Mouse (Mus musculus): ENCODE results near the gene Dennd1b. TPM values are rescaled to one million over a fixed set of nuclear protein-coding genes. Genes with fewer than 3 reads are reported as not detected.

Gene Dennd1b
- polyA plus RNA-seq, 1 experiment from 2014 or later = 14.7 TPM

DNA sequence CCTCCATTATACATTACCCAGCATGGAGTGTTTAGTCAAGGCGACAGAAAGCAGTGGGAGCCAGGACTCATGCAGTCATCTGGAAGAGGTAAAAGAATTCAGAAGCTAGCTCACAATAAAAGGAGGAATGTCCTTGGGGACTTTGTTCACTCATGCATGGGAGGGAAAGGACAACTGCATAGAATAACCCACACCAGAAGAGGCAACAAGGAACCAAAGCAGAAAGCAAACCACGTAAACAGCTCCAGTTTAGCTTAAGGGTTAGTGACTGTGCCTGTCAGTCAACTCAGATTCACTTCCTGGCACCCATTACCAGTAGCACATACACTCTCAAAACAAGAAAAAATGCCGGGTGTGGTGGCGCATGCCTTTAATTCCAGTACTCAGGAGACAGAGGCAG lies 6.1 kb upstream of the Dennd1b start:
- H3K36me3 ChIP-seq (ENCODE audit: control insufficient read depth, insufficient read depth, low read length) = no peaks in the 10 kb centered on the region
- WGBS = 48% methylated on average over 4 of the region's 4 CpGs
- H3K27ac ChIP-seq (ENCODE audit: low read depth, low read length) = no peak overlapping the region
- no peak for DNase-seq (ENCODE audit: low spot score)
- no peak overlapping the region for H3K9ac ChIP-seq (ENCODE audit: low read depth, low read length)
- no peaks in the 10 kb centered on the region for H3K27me3 ChIP-seq (ENCODE audit: control insufficient read depth, insufficient read depth, low read length)
- no peak overlapping the region for H3K4me3 ChIP-seq (ENCODE audit: low read depth, low read length)
- H3K4me1 ChIP-seq (replicated peaks; ENCODE audit: control insufficient read depth, insufficient read depth, low read length) = no peaks in the 10 kb centered on the region
- ATAC-seq (ENCODE audit: low FRiP score) = no peak
- no peak overlapping the region for H3K4me2 ChIP-seq (replicated peaks; ENCODE audit: low read depth, low read length)
- no peaks in the 10 kb centered on the region for H3K9me3 ChIP-seq (ENCODE audit: control insufficient read depth, low read length)

DNA sequence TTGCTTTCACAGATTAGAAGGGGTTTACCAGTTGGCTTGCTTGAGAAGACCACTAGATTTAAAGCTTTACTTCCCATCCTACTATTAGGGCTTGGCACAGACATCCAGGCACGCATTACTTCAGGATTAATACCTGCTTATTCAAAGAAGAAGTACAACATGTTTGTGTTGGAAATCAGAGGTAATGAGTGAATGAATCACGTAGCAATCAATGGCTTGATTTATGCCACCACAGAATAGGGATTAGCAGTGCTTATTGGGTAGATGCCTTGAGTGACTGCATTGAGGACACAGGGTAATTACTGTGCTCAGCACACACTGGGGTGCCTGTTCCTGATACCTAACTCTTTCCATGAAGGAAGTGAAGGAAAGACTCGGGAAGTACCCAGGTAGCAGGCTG lies 4.4 kb upstream of the Dennd1b start:
- Histone ChIP-seq H3K27ac (ENCODE audit: low read depth, low read length) (no peak overlapping the region), H3K4me3 (ENCODE audit: low read depth, low read length) (no peak overlapping the region), H3K27me3 (ENCODE audit: control insufficient read depth, insufficient read depth, low read length) (no peaks in the 10 kb centered on the region), H3K36me3 (ENCODE audit: control insufficient read depth, insufficient read depth, low read length) (no peaks in the 10 kb centered on the region), H3K9me3 (ENCODE audit: control insufficient read depth, low read length) (no peaks in the 10 kb centered on the region), H3K4me2 (replicated peaks; ENCODE audit: low read depth, low read length) (no peak overlapping the region), H3K4me1 (replicated peaks; ENCODE audit: control insufficient read depth, insufficient read depth, low read length) (no peaks in the 10 kb centered on the region), H3K9ac (ENCODE audit: low read depth, low read length) (no peak overlapping the region)
- 77% methylated on average over 3 of the region's 3 CpGs for WGBS
- no peak for DNase-seq (ENCODE audit: low spot score)
- no peak for ATAC-seq (ENCODE audit: low FRiP score)

DNA sequence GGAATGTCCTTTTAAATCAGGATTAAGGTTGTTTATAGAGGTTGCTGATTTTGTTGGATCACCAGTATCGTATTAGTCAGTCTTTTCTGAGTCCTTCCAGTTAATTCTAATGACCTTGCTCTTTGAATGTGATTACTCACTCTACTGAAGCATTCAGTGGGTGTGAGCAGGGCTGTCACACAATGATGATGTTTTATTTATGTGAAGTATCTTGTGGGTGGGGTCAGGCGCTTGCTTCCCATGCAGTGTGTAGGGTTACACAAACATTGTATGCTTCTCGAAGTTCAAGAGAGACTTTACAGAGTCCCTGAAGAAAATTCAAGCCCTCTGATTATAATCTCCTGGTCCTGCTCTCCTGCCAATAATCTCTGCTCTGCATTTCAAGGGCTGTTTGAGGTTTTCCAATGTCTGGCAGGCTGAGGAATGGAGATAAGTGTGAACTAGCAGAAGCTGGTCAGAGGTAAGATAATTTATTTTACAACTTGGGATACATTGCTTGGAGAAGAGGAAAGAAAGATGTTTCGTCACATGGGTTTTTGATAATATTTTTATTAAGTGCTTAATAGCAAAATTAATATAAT lies 3.2 kb upstream of the Dennd1b start:
- DNase-seq (ENCODE audit: low spot score) = no peak

DNA sequence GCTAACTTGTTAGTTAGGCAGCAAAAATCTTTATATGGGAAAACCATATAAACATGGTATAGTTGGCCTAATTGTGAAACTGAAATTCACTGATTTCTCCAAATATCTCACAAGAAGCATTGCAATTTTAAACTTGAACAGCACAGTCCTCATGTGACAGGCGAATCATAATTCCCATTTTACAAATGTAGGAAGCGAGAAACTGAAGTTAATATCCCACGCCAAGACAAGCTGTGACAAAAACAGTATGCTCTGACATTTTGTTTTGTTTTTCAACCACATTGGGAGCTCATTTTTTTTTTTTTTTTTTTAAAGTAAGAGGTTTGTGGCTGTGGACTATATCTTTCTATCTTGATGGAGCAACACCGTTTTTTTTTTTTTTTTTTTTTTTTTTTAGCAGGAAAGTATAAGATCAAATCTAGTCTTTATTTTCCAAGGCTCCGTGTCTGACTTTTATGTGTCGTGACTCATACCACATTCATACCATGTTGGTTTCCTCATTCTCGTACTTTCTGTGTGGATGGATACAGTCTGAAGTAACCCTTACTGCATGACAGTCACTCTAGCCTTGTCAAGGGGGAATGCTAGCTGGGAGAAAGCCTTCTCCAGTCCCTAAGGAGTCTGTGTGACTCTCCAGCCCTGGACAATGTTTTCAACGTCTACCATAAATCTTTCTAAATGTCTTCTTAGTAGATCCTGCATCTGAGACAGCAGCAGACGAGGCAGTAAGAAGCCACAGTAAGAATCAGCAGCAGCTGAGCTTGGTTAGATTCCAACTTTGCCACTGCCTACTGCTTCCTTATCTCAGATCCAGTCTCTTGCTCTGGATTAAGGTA lies 751 bp upstream of the Dennd1b start:
- Histone ChIP-seq H3K9ac (ENCODE audit: low read depth, low read length) (no peak overlapping the region), H3K4me3 (ENCODE audit: low read depth, low read length) (peak overlapping the region; percentile 84), H3K27me3 (ENCODE audit: control insufficient read depth, insufficient read depth, low read length) (no peaks in the 10 kb centered on the region), H3K9me3 (ENCODE audit: control insufficient read depth, low read length) (no peaks in the 10 kb centered on the region), H3K36me3 (ENCODE audit: control insufficient read depth, insufficient read depth, low read length) (no peaks in the 10 kb centered on the region), H3K27ac (ENCODE audit: low read depth, low read length) (no peak overlapping the region), H3K4me1 (replicated peaks; ENCODE audit: control insufficient read depth, insufficient read depth, low read length) (no peaks in the 10 kb centered on the region), H3K4me2 (replicated peaks; ENCODE audit: low read depth, low read length) (peak overlapping the region; percentile 67)
- ATAC-seq (ENCODE audit: low FRiP score) (no peak; the same call in 1 of the 2 replicates), DNase-seq (ENCODE audit: low spot score) (no peak)
- 55% methylated on average over 9 of the region's 9 CpGs for WGBS

More for the DNA sequence above, 3.2 kb upstream of the Dennd1b start:
- Histone ChIP-seq H3K36me3 (ENCODE audit: control insufficient read depth, insufficient read depth, low read length) (no peaks in the 10 kb centered on the region), H3K4me3 (ENCODE audit: low read depth, low read length) (no peak overlapping the region), H3K4me2 (replicated peaks; ENCODE audit: low read depth, low read length) (no peak overlapping the region), H3K4me1 (replicated peaks; ENCODE audit: control insufficient read depth, insufficient read depth, low read length) (no peaks in the 10 kb centered on the region), H3K9ac (ENCODE audit: low read depth, low read length) (no peak overlapping the region), H3K9me3 (ENCODE audit: control insufficient read depth, low read length) (no peaks in the 10 kb centered on the region), H3K27ac (ENCODE audit: low read depth, low read length) (no peak overlapping the region), H3K27me3 (ENCODE audit: control insufficient read depth, insufficient read depth, low read length) (no peaks in the 10 kb centered on the region)
- ATAC-seq (ENCODE audit: low FRiP score) = no peak
- WGBS = 76% methylated on average over 4 of the region's 4 CpGs

DNA sequence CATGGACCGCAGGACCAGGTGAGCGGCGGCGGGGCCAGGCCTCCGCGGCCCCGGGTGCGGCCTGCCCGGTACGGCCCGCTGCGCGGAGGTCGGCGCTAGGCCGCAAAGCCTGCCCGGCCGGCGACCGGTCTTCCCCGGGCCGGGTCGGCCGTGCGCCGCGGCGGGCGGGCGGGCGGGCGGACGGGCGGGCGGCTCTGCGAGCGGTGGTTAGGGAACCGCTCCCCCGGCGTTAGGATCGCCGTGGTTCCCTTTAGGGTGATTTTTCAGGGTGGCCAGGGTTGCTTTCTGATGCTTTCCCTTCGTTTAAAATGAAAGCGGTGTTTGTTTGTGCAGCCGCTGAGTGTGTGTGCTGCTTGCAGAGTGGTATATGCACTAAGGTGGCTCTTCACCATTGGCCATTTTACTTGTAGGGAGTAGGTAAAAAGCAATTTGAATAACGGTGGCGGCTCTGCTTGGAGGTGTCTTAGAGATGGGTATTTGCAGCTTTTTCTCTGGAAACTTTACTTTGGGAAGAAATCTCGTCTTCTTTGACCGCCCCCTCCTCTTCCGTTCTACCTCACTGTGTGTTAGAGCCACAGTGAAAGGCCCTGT lies 728 bp downstream of the Dennd1b start:
- Histone ChIP-seq H3K36me3 (ENCODE audit: control insufficient read depth, insufficient read depth, low read length) (no peaks in the 10 kb centered on the region), H3K4me1 (replicated peaks; ENCODE audit: control insufficient read depth, insufficient read depth, low read length) (no peaks in the 10 kb centered on the region), H3K27me3 (ENCODE audit: control insufficient read depth, insufficient read depth, low read length) (no peaks in the 10 kb centered on the region), H3K27ac (ENCODE audit: low read depth, low read length) (peak overlapping the region; percentile 82), H3K4me3 (ENCODE audit: low read depth, low read length) (peak overlapping the region; percentile 84), H3K4me2 (replicated peaks; ENCODE audit: low read depth, low read length) (peak overlapping the region; percentile 67), H3K9ac (ENCODE audit: low read depth, low read length) (peak overlapping the region; percentile 92), H3K9me3 (ENCODE audit: control insufficient read depth, low read length) (no peaks in the 10 kb centered on the region)
- ATAC-seq (ENCODE audit: low FRiP score) (peak; percentile 89), DNase-seq (ENCODE audit: low spot score) (peak; percentile 68)
- whole genome bisulfite sequencing = under 1% methylated on average over 30 of the region's 50 CpGs

DNA sequence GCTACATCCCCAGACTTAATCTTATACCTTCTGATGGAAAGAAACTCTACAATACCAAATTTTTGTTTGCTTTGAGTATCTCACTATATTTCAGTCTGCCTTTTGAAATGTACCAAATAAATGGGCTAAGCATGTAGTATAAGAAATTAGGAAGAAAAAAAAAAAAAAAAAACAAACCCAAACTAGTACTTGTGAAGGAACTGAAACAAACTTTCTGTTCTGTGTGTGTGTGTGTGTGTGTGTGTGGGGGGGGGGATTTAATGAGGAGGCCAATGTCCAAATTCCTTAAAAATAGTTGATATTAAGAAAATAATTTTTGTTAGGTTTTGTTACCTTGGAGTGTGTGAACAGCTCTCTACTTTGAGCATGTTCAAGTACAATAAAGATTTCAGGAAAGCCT lies 1.8 kb downstream of the Dennd1b start:
- Histone ChIP-seq H3K27me3 (ENCODE audit: control insufficient read depth, insufficient read depth, low read length) (no peaks in the 10 kb centered on the region), H3K27ac (ENCODE audit: low read depth, low read length) (no peak overlapping the region), H3K9ac (ENCODE audit: low read depth, low read length) (no peak overlapping the region), H3K4me3 (ENCODE audit: low read depth, low read length) (no peak overlapping the region), H3K36me3 (ENCODE audit: control insufficient read depth, insufficient read depth, low read length) (no peaks in the 10 kb centered on the region), H3K4me2 (replicated peaks; ENCODE audit: low read depth, low read length) (no peak overlapping the region), H3K9me3 (ENCODE audit: control insufficient read depth, low read length) (no peaks in the 10 kb centered on the region), H3K4me1 (replicated peaks; ENCODE audit: control insufficient read depth, insufficient read depth, low read length) (no peaks in the 10 kb centered on the region)
- ATAC-seq (ENCODE audit: low FRiP score) = no peak
- DNase-seq (ENCODE audit: low spot score) = no peak

DNA sequence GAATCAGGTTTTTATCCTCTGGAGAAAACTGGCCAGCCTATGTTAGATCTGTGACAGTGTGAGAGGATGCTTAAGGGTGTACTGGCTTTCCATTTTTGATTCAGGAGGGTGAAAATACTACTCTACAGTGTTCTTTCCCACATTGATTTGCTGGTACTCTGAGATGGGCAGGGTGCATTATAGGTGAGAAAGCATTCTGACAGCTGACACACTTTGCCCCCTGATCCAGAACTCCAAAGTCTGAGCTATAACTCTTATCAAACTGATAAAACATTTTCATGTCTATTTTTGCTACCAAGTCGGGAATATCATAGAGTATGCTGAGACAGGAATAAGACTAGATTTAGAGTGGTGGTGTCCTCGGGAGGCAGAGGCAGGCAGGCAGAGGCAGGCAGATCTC lies 2.3 kb downstream of the Dennd1b start:
- no peak overlapping the region for H3K9ac ChIP-seq (ENCODE audit: low read depth, low read length)
- no peaks in the 10 kb centered on the region for H3K4me1 ChIP-seq (replicated peaks; ENCODE audit: control insufficient read depth, insufficient read depth, low read length)
- no peak for ATAC-seq (ENCODE audit: low FRiP score)
- H3K4me3 ChIP-seq (ENCODE audit: low read depth, low read length) = no peak overlapping the region
- no peaks in the 10 kb centered on the region for H3K9me3 ChIP-seq (ENCODE audit: control insufficient read depth, low read length)
- DNase-seq (ENCODE audit: low spot score) = no peak
- H3K27me3 ChIP-seq (ENCODE audit: control insufficient read depth, insufficient read depth, low read length) = no peaks in the 10 kb centered on the region
- H3K4me2 ChIP-seq (replicated peaks; ENCODE audit: low read depth, low read length) = no peak overlapping the region
- WGBS = 92% methylated on average over 2 of the region's 2 CpGs
- H3K36me3 ChIP-seq (ENCODE audit: control insufficient read depth, insufficient read depth, low read length) = no peaks in the 10 kb centered on the region
- H3K27ac ChIP-seq (ENCODE audit: low read depth, low read length) = no peak overlapping the region

DNA sequence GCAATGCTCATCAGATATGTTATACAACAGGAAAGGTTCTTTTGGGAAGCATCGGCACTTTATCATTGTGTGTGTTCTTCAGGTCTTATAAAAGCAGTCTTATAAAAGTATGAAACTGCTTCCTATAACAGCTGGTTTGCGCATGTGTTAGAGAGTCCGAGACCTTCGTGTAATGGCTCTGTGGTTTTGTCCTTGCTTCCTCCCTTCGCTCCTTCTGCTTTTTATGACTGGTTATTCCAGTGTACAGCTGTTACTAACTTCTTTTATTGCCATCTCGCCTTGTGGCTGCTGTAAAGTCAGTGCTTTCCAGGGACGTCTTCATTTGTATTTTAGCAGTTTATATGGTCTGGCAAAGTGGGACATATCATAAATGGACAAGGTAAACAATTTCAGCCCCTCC lies 4.2 kb downstream of the Dennd1b start:
- no peak overlapping the region for H3K4me3 ChIP-seq (ENCODE audit: low read depth, low read length)
- no peak overlapping the region for H3K27ac ChIP-seq (ENCODE audit: low read depth, low read length)
- H3K9me3 ChIP-seq (ENCODE audit: control insufficient read depth, low read length) = no peaks in the 10 kb centered on the region
- H3K4me1 ChIP-seq (replicated peaks; ENCODE audit: control insufficient read depth, insufficient read depth, low read length) = no peaks in the 10 kb centered on the region
- H3K36me3 ChIP-seq (ENCODE audit: control insufficient read depth, insufficient read depth, low read length) = no peaks in the 10 kb centered on the region
- DNase-seq (ENCODE audit: low spot score) (no peak), ATAC-seq (ENCODE audit: low FRiP score) (no peak)
- H3K27me3 ChIP-seq (ENCODE audit: control insufficient read depth, insufficient read depth, low read length) = no peaks in the 10 kb centered on the region
- no peak overlapping the region for H3K4me2 ChIP-seq (replicated peaks; ENCODE audit: low read depth, low read length)
- H3K9ac ChIP-seq (ENCODE audit: low read depth, low read length) = no peak overlapping the region
- 95% methylated on average over 7 of the region's 7 CpGs for WGBS

DNA sequence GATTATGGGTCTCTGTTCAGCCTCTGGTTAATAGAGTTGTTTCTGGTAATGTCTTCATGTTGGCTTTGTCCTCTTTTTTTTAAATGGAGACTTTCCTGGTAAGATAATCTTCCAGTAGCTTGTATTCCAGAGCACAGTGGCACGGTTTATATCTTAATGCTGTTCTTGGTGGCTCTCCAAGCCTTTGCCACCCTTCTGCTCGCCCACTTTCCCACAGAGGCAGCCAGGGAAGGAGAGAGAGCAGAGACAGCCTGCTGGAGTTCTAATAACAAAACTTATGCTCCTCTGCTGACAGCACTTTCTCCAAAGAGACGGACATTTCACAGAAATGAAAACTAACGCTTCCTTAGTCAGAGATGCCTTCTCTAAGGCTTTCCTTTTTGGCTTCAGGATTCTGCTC lies 6.8 kb downstream of the Dennd1b start:
- 80% methylated on average over 4 of the region's 4 CpGs for WGBS
- H3K27ac ChIP-seq (ENCODE audit: low read depth, low read length) = no peak overlapping the region

More for the DNA sequence above, 6.8 kb downstream of the Dennd1b start:
- H3K36me3 ChIP-seq (ENCODE audit: control insufficient read depth, insufficient read depth, low read length) = no peaks in the 10 kb centered on the region
- no peaks in the 10 kb centered on the region for H3K9me3 ChIP-seq (ENCODE audit: control insufficient read depth, low read length)
- ATAC-seq (ENCODE audit: low FRiP score) = no peak
- no peak overlapping the region for H3K4me2 ChIP-seq (replicated peaks; ENCODE audit: low read depth, low read length)
- no peaks in the 10 kb centered on the region for H3K27me3 ChIP-seq (ENCODE audit: control insufficient read depth, insufficient read depth, low read length)
- no peak overlapping the region for H3K9ac ChIP-seq (ENCODE audit: low read depth, low read length)
- DNase-seq (ENCODE audit: low spot score) = no peak
- H3K4me3 ChIP-seq (ENCODE audit: low read depth, low read length) = no peak overlapping the region
- no peaks in the 10 kb centered on the region for H3K4me1 ChIP-seq (replicated peaks; ENCODE audit: control insufficient read depth, insufficient read depth, low read length)
